In the genomic region with DNA sequence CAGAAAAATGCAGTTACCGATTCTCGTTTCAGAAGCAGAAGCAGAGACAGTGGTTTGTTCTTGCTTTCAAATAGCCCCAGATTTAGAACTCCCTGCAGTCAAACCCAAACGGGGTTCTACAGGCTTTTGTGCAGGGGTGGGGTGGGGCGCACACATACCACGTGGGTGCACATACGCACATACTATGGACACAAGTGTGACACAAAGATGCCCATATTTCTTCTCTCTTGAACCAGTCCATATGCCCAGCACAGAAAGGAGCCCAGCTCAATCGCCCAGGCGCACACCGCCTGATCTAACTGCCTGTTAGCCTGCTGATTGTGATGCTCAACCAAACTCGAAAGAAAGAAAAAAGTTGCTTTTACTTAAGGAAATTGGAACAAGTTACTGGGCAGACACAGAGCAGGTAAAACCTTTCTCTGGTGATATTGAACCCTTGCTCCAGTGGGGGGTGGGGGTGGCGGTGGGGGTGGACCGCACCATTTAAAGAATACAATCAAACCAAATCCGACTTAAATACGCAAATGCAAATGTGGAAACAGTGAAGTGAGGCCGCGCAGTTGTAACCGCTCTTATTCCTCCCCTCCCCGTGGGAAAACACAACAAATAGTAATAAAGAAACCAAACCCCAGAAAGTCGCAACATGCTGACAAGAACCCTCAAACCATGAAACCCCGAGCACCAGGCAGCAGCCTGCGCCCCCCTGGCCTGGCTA, we compare ENCODE assay signal across 8 mouse cellular contexts. TPM values are rescaled to one million over a fixed set of nuclear protein-coding genes. Genes with fewer than 3 reads are reported as not detected.
DNase-seq lines count a peak whose midpoint lies in the region; ATAC-seq and TF ChIP-seq lines count a peak whose summit lies in the region.

No protein-coding gene starts in this region.

- DNase-seq in kidney, adult 18-20 months: no peak
- DNase-seq in embryo, embryonic 10.5 days (ENCODE audit: low spot score): peak; percentile 22
- DNase-seq in hindbrain, postnatal 0 days (ENCODE audit: low spot score): peak; percentile 6
- DNase-seq in midbrain, postnatal 0 days (ENCODE audit: low spot score): no peak
- DNase-seq in left cerebral cortex, postnatal 4 days: no peak
- DNase-seq in cerebellum, adult 2 months: no peak
- no peak for DNase-seq in ovary, adult 18-20 months (ENCODE audit: low spot score)

- 0 out of 2 replicates have a peak, but pooled peaks cover 4% of the 10 kb centered on the region for H3K4me1 ChIP-seq in kidney, embryonic 14.5 days (ENCODE audit: control insufficient read depth, insufficient read depth, low read length)
- H3K4me1 ChIP-seq in hindbrain, postnatal 0 days (ENCODE audit: insufficient read depth, low read length): peaks cover 5% of the 10 kb centered on the region; the same call in 1 of the 2 replicates
- no peaks in the 10 kb centered on the region for H3K4me1 ChIP-seq in midbrain, postnatal 0 days (ENCODE audit: insufficient read depth, low read length)
- H3K4me1 ChIP-seq in cerebellum, adult 2 months (ENCODE audit: control insufficient read depth, insufficient read depth, low read length): peaks cover 19% of the 10 kb centered on the region

- H3K27me3 ChIP-seq in kidney, embryonic 14.5 days (ENCODE audit: control insufficient read depth, insufficient read depth, low read length): no peaks in the 10 kb centered on the region; the same call in 1 of the 2 replicates
- no peaks in the 10 kb centered on the region for H3K27me3 ChIP-seq in hindbrain, postnatal 0 days (ENCODE audit: insufficient read depth, low read length)
- no peaks in the 10 kb centered on the region for H3K27me3 ChIP-seq in midbrain, postnatal 0 days (ENCODE audit: insufficient read depth, low read length)
- no peaks in the 10 kb centered on the region for H3K27me3 ChIP-seq in cerebellum, adult 2 months (ENCODE audit: control insufficient read depth, insufficient read depth, low read length)

- 20% methylated on average over 21 of the region's 21 CpGs for WGBS in kidney, embryonic 14.5 days
- WGBS in hindbrain, postnatal 0 days: 40% methylated on average over 21 of the region's 21 CpGs
- WGBS in midbrain, postnatal 0 days: 26% methylated on average over 21 of the region's 21 CpGs
- 72% methylated on average over 21 of the region's 21 CpGs for WGBS in cerebellum, adult 2 months

- H3K27ac ChIP-seq in kidney, embryonic 14.5 days (ENCODE audit: low read depth, low read length): no peak overlapping the region
- H3K27ac ChIP-seq in hindbrain, postnatal 0 days: no peak overlapping the region
- H3K27ac ChIP-seq in midbrain, postnatal 0 days (ENCODE audit: low read depth, low read length): no peak overlapping the region
- H3K27ac ChIP-seq in cerebellum, adult 2 months (ENCODE audit: insufficient read depth, low read length): no peak overlapping the region

- peak overlapping the region; percentile 38 for H3K9ac ChIP-seq in kidney, embryonic 14.5 days (ENCODE audit: low read depth, low read length)
- H3K9ac ChIP-seq in hindbrain, postnatal 0 days (replicated peaks; ENCODE audit: low read length): 0 out of 2 replicates have a peak overlapping the region, but pooled peaks have one; percentile 25
- H3K9ac ChIP-seq in midbrain, postnatal 0 days (replicated peaks; ENCODE audit: low read length, poor library complexity, severe bottlenecking): no peak overlapping the region

- no peak for ATAC-seq in kidney, embryonic 14.5 days (ENCODE audit: low FRiP score, low TSS enrichment)
- no peak for ATAC-seq in hindbrain, postnatal 0 days
- 0 out of 2 replicates have a peak, but pooled peaks have one; percentile 11 for ATAC-seq in midbrain, postnatal 0 days (ENCODE audit: low FRiP score)

- H3K4me2 ChIP-seq in kidney, embryonic 14.5 days (replicated peaks; ENCODE audit: low read depth, low read length): peak overlapping the region; percentile 70
- peak overlapping the region; percentile 51 for H3K4me2 ChIP-seq in hindbrain, postnatal 0 days (ENCODE audit: low read depth, low read length)
- H3K4me2 ChIP-seq in midbrain, postnatal 0 days (ENCODE audit: low read depth, low read length, poor library complexity, severe bottlenecking): peak overlapping the region; percentile 42

- intact Hi-C loops in left cerebral cortex, postnatal 4 days (cut with DNase I): no loop called here

- no peaks in the 10 kb centered on the region for H3K36me3 ChIP-seq in kidney, embryonic 14.5 days (ENCODE audit: control insufficient read depth, insufficient read depth, low read length)
- peaks cover 6% of the 10 kb centered on the region; the same call in 1 of the 2 replicates for H3K36me3 ChIP-seq in hindbrain, postnatal 0 days (ENCODE audit: insufficient read depth, low read length)
- H3K36me3 ChIP-seq in midbrain, postnatal 0 days (ENCODE audit: insufficient read depth, low read length): peaks cover 18% of the 10 kb centered on the region

- H3K9me3 ChIP-seq in kidney, embryonic 14.5 days (ENCODE audit: control insufficient read depth, low read length): no peaks in the 10 kb centered on the region
- H3K9me3 ChIP-seq in hindbrain, postnatal 0 days (ENCODE audit: low read length): no peaks in the 10 kb centered on the region
- no peaks in the 10 kb centered on the region for H3K9me3 ChIP-seq in midbrain, postnatal 0 days (ENCODE audit: low read length)

- no peak for TF ChIP-seq CTCF in hindbrain, postnatal 0 days (IDR thresholded peaks at IDR 0.05; ENCODE audit: low read depth)
- TF ChIP-seq CTCF in midbrain, postnatal 0 days (IDR thresholded peaks at IDR 0.05): no peak
- TF ChIP-seq CTCF in cerebellum, adult 2 months (IDR thresholded peaks at IDR 0.05; ENCODE audit: borderline replicate concordance, insufficient read depth, low read depth, low read length): no peak

- H3K4me3 ChIP-seq in kidney, embryonic 14.5 days (ENCODE audit: low read length): peak overlapping the region; percentile 44
- peak overlapping the region; percentile 21; the same call in 1 of the 2 replicates for H3K4me3 ChIP-seq in hindbrain, postnatal 0 days (ENCODE audit: low read length)
- peak overlapping the region; percentile 19; the same call in 1 of the 2 replicates for H3K4me3 ChIP-seq in midbrain, postnatal 0 days (ENCODE audit: low read depth, low read length)
- H3K4me3 ChIP-seq in cerebellum, adult 2 months (replicated peaks; ENCODE audit: insufficient read depth, low read depth, low read length): no peak overlapping the region

- TF ChIP-seq POLR2A in cerebellum, adult 2 months (IDR thresholded peaks at IDR 0.05; ENCODE audit: borderline replicate concordance, insufficient read depth, low read length): no peak

RNA-seq across cellular contexts. Expression of gene Ankrd26, which starts 30.8 kb away (rescaled TPM):
- polyA plus RNA-seq in kidney, embryonic 14.5 days (2014; fragmentation: Nextera tagmentation; extraction: Ambion mirVana): 14.8 and 16.1 TPM in 2 replicates
- 5.5 and 6.0 TPM in 2 replicates for total RNA-seq in hindbrain, postnatal 0 days (2014; rRNA removed)
- 12.5 and 13.5 TPM in 2 replicates for polyA plus RNA-seq in hindbrain, postnatal 0 days (2015; fragmentation: Nextera tagmentation; extraction: Ambion mirVana)
- 7.7 and 8.2 TPM in 2 replicates for total RNA-seq in midbrain, postnatal 0 days (2014; rRNA removed)
- 13.2 and 15.3 TPM in 2 replicates for polyA plus RNA-seq in midbrain, postnatal 0 days (2015; fragmentation: Nextera tagmentation; extraction: Ambion mirVana)
- total RNA-seq in left cerebral cortex, postnatal 4 days (2021): 10 to 100 TPM; 11.9 to 12.5 TPM
- polyA plus RNA-seq in cerebellum, adult 2 months (2012; rRNA removed): 8.8 and 10.0 TPM in 2 replicates

Comparison
In these comparisons a context has a peak if more than half of its experiments do, and no peak if none do; other contexts are left out.
1. DNase-seq: peak in embryo, embryonic 10.5 days (single experiment) and hindbrain, postnatal 0 days (single experiment); none in kidney, adult 18-20 months (single experiment), midbrain, postnatal 0 days (single experiment), left cerebral cortex, postnatal 4 days (single experiment), cerebellum, adult 2 months (0 of 2) and ovary, adult 18-20 months (single experiment).
2. Peak in every context shown above with its lines, with median percentiles within 50 percentile points of each other: H3K4me2 ChIP-seq.